Mouse (Mus musculus) kidney, postnatal 4 days (tissue): Measurements from ENCODE around the gene Zfp37.
A peak's percentile ranks its signal among the peaks of the same experiment; 100 is the strongest.
"Not testable (repeated sequence)": the region's sequence is repeated elsewhere in the genome, so short reads cannot be mapped to it uniquely, and the experiment has no call there.

Source experiments
- DNase-seq, 2 experiments: peaks; one replicate each; pipeline ENCODE4 v3.0.0; 2021; ENCODE audit warnings: mixed read lengths in 2 of 2

Gene Zfp37

DNA sequence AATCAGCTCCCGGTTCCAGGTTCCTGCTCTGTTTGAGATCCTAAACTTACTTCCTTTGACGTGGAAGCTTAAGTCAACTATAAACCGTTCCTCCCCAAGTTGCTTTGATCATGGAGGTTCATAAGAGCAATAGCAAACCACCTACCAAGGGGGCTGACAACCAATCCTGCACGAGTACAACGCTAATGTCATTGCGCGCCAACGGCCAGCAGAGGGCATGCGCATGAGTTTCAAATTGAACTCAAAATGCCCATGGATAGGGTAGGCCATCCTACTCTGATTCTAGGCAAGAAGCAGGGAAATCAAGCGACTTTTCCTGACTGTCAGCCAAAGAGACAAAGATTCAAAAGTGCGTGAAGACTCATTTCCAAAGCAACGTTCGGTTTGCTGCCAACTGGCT is at the start of gene Zfp37:
Gene Zfp37, minus strand, starts transcription at position 279 of the 400 bp plus-strand sequence.
- peak; percentile 32 to 33 for DNase-seq

DNA sequence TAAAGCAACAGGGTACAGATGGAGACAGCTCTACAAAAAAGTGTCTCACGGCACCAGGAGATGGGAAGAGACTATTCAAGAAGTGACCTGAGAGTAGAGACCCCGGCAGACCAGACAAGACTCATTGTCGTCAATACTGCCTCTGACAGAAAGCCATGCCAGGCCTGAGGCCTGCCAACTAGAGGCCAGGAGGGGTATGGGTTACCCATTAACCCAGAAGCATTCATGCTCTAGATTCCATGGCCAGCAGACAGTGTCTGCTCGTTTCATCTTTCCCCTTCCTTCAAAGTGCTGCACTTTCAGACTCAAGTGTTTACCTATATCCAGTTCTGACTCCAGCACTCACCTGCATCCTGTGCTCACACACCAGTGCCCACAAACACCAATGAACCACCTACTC is 47.2 kb upstream of the Zfp37 start:
- DNase-seq = peak in 1 of 2 experiments; percentile 37

DNA sequence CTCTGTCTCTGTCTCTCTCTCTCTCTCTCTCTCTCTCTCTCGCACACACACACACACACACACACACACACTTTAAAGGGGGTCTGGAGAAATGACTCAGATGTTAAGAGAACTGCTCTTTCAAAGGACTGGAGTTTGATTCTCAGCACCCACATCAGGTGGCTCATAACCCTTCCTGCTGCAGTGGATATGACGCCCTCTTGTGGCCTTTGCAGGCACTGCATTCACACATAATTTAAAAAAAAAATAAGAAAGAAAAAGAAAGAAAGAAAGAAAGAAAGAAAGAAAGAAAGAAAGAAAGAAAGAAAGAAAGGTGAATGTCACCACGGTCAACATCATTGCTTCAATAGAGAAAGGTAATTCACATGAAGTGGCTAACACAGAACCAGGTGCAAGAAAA is 46.4 kb upstream of the Zfp37 start:
- no peak for DNase-seq

GRCm38 (mm10) chr4:62276642-62277041 is 45.8 kb upstream of the Zfp37 start:
- DNase-seq = no peak

DNA sequence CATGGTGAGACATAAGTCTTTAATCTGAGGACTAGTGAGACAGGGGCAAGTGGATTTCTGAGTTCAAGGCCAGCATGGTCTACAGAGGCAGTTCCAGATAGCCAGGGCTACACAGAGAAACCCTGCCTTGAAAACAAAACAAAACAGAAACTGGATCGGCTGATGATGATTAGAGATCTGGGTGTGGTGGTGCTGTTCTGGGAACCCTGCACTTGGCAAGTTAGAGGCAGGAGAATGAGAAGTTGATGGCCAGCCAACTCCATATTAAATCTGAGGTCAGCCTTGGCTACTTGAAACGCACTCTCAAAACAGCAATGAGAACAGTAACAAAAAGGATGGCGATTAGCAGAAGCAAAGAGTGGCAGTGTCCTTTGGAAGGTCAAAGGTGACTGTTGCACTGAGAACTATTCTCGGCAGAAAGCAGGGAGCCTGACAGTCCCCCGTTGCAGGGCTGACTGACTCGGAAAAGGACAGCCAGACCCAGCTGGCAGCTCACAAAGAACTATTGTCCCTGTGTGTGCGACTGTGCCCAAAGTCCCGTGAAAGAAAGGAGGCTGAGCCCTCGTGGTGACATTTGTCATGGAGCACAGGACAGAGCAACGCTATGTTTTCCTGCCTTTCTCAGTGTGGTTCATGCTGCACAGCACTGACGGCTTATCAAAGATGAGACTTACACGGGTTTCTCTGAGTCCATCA is 44.1 kb upstream of the Zfp37 start:
- no peak for DNase-seq

GRCm38 (mm10) chr4:62273916-62274315 is 43.1 kb upstream of the Zfp37 start:
- no peak for DNase-seq

DNA sequence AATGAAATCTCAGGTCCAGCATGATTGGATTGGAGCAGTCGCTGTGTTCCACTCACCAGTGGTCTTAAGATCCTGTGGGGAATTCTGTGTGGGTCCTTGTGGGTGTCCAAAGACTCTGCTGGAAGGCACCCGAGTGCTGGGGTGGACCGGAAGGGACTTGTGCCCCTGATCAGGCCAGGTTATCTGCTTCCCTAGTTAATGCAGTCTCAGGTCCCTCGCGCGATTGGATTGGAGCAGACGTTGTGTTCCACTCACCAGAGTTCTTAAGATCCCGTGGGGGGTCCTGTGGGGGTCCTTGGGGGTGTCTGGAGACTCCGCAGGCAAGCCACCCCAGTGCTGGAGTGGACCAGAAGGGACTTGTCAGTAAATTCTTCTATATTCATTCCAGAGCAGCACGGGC is 41.8 kb upstream of the Zfp37 start:
- no peak for DNase-seq

GRCm38 (mm10) chr4:62267101-62267500 is 36.3 kb upstream of the Zfp37 start:
- DNase-seq = no peak

DNA sequence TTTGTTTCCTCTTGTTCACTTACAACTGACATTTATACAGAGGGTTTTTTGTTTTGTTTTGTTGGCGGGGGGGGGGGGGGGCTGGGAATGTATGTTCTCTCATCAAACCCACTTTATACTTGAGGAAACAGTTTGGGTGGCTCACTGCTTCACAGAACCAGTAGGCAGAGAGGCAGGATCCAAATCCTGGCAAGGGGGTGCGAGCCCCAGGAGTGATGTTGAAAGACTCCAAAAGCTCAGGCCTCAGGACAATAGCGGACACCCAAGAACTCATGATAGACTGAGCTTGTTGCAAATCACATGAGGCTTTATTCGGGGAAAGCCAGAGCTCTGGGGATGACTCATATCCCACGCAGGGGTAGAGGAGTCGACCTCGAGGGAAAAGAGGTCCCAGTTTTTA is 35.2 kb upstream of the Zfp37 start:
- DNase-seq = not testable (repeated sequence)

DNA sequence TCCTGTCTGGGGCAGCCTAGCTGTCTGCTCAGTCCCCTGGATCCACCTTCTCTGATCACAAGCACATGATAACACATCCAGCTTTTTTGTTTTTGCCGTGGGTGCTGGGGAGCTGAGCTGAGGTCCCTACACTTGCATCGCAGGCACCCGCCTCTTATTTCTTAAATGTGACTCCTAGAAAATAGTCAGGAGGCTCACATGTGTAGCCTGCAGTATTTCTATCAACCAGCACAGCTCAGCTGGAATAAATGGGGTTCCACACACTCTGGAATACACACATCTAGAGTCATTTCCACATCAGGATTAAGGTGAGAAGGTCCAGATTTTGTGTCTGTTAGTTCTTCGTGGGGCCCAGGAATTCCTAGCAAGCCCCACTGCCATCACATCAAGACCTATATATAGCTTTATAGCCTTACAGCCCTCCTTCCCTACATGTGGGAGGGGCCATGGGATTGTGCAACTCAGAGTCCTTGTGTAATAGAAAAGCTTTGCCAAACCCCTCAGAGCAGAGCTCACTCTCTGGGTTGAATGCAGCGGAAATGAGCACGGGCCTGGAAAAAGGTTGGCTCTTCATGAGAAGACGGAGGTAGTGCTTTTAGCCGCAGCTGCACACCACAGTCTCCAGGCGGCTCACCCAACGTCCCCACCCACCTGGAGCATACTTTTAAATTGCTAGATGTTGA is 34.4 kb upstream of the Zfp37 start:
- no peak for DNase-seq

GRCm38 (mm10) chr4:62263133-62263844 is 32.4 kb upstream of the Zfp37 start:
- DNase-seq = peak; percentile 44 to 52

- no peak for DNase-seq
These were observed 31.4 kb upstream of the Zfp37 start, which contains the start of gene Slc31a2 for GRCm38 (mm10) chr4:62262276-62262675. Slc31a2 (plus strand) TSS chr4:62262562.

- DNase-seq = peak; percentile 88 to 89
These were observed 26.1 kb upstream of the Zfp37 start for GRCm38 (mm10) chr4:62256931-62257330.

DNA sequence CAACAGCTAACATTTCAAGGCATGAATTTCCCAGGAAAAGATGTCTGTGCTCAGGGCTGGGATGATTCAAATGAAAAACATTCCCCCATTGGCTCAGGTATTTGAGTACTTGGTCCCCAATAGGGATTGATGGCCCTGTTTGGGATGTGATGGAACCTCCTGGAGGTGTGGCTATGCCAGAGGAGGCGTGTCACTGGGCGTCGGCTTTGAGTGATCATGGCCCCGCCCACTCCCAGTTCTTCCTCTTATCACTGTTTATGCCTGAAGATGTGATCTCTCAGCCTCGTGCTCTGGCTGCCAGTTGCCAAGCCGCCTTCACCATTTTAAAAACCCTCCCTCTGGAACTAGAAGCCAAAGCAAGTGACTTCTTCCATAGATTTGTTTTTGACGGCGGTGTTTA is 23.7 kb upstream of the Zfp37 start:
- no peak for DNase-seq

- no peak for DNase-seq
These were observed 20.9 kb upstream of the Zfp37 start for GRCm38 (mm10) chr4:62251776-62252175.

DNA sequence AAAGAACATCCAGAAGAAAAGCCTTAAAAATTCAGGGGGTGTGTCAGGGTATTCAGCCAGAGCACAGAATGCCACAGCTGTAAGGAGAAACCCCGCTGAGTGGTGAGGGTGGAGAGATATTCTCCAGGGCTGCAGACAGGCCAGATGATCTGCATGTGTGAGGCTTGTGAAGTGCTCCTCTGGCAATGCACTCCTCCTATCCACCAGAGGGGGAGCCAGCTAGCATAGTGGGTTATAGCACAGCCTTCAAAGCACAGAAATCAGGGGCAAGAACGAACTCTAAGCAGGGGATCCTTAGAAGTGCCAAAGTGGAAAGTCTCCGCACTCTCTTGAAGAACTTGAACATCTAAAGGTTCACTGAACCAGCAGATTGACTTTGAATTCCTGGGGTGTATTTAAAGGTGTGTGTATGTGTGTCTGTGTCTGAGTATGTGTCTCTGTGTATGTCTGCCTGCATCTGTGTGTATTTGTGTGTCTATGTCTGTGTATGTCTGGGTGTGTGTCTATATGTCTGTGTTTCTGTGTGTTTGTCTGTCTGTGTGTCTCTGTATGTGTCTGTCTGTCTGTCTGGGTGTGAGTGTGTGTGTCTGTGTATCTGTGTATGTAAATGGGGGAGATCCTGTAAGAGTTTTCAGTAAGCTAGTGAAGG is 20.2 kb upstream of the Zfp37 start:
- peak; percentile 17 to 25 for DNase-seq

GRCm38 (mm10) chr4:62248328-62248727 is 17.5 kb upstream of the Zfp37 start:
- DNase-seq = no peak

DNA sequence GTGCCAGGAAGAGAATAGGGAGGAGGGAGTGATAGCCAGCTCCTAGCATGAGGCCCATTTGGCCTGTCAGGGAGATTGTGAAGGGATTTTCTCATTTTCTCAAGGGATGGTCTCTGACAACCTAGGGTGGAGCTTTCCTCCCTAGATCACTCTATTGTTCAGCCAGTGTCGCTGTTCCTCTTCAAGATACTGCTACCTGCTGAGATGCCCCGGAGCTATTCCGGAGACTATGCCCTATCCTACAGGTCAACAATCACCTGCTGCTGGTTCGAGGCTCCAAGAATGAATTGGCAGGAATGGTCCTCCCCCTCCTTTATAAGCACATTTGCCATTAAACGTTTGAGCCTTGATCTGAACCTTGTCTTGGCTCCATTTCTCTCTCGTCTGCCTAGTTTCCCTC is 9.7 kb upstream of the Zfp37 start:
- DNase-seq = no peak

- DNase-seq = no peak
These were observed 694 bp downstream of the Zfp37 start for GRCm38 (mm10) chr4:62230153-62230552.

- peak; percentile 7 to 12 for DNase-seq
These were observed 1.4 kb downstream of the Zfp37 start for GRCm38 (mm10) chr4:62229448-62229847.

DNA sequence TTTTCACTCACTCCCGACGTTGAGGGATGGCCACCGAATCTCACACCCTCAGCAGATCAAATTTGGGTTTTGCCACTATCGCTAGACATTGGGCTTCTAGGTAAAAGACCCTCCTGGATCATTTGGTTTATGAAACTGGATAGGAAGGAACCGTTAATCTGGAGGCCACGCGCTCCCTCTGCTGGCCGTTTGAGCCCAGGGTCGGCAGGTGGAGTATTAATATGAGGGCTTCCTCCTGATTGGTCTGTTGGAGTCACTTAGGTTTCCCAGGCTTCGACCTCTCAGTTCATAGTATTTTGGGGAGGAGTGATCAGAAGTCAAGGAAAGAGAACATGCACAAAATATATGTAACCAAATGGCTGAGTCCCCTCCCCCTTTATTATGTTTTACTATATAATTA is 2.5 kb downstream of the Zfp37 start:
- DNase-seq = peak; percentile 70 to 73

DNA sequence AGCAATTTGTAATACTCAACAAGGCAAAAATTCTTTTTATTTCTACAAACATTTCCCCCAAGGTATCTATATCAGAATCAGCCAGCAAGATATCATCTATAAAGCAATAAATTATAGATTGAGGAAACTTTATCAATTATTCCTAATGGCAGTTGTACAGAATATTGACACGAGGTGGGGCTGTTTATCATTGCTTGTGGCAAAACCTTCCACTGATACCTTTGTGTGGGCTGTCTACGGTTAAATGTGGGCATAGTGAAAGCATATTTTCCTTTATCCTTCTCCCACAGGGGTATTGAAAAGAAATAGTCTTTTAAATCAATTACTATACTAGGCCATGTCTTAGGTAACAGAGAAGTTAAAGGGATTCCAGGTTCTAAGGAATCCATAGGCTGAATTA is 17.4 kb downstream of the Zfp37 start:
- DNase-seq = no peak

- no peak for DNase-seq
These were observed 20.8 kb downstream of the Zfp37 start for GRCm38 (mm10) chr4:62210035-62210434.
